30 mouse cellular contexts compared by ENCODE assay signal in genomic region chr16:10840018-10840417, GRCm38 (mm10). TPM values are rescaled to one million over a fixed set of nuclear protein-coding genes. Genes with fewer than 3 reads are reported as not detected.
A peak's percentile ranks its signal among the peaks of the same experiment; 100 is the strongest.
DNase-seq lines count a peak whose midpoint lies in the region; ATAC-seq and TF ChIP-seq lines count a peak whose summit lies in the region.
"Had no signal": no experiment of that assay in that cellular context is flagged by ENCODE, and none has a peak within 500 bp of the region (broad histone marks: within the 10 kb centered on the region; RNA-seq: fewer than 3 reads in every experiment).

No protein-coding gene starts in this region.

- no peak overlapping the region for H3K4me3 ChIP-seq in gastrocnemius, adult 2 months
- no peak overlapping the region for H3K4me3 ChIP-seq in heart, embryonic 15.5 days
- H3K4me3 ChIP-seq in limb, embryonic 12.5 days (replicated peaks): no peak overlapping the region
- no peak overlapping the region for H3K4me3 ChIP-seq in kidney, adult 2 months (ENCODE audit: insufficient read depth, low read depth, low read length)
- H3K4me3 ChIP-seq: embryonic facial prominence, embryonic 15.5 days; erythroblast, embryonic 14.5 days; forebrain, embryonic 10.5 days; hindbrain, embryonic 10.5 days had no signal

- intact Hi-C loops in gastrocnemius, adult 2 months (cut with DNase I): no loop called here

- H3K4me2 ChIP-seq in heart, embryonic 15.5 days: no peak overlapping the region
- H3K4me2 ChIP-seq in limb, embryonic 12.5 days: no peak overlapping the region
- H3K4me2 ChIP-seq: embryonic facial prominence, embryonic 15.5 days; heart, embryonic 11.5 days; hindbrain, embryonic 14.5 days had no signal

- no peak for TF ChIP-seq POLR2A in kidney, adult 2 months (IDR thresholded peaks at IDR 0.05; ENCODE audit: low read depth, low read length)

- no peaks in the 10 kb centered on the region for H3K27me3 ChIP-seq in heart, embryonic 15.5 days
- H3K27me3 ChIP-seq in limb, embryonic 12.5 days: no peaks in the 10 kb centered on the region
- H3K27me3 ChIP-seq in kidney, adult 2 months (replicated peaks; ENCODE audit: control insufficient read depth, insufficient read depth, low read length): no peaks in the 10 kb centered on the region
- H3K27me3 ChIP-seq: embryonic facial prominence, embryonic 15.5 days had no signal

- no peak overlapping the region for H3K9ac ChIP-seq in heart, embryonic 15.5 days
- H3K9ac ChIP-seq in limb, embryonic 12.5 days (replicated peaks): no peak overlapping the region
- H3K9ac ChIP-seq: embryonic facial prominence, embryonic 15.5 days; hindbrain, embryonic 14.5 days had no signal

- TF ChIP-seq CTCF in gastrocnemius, adult 2 months (IDR thresholded peaks at IDR 0.05): no peak
- TF ChIP-seq CTCF in kidney, adult 2 months (conservative IDR thresholded peaks at IDR 0.05; ENCODE audit: insufficient read depth, insufficient read length, low read depth, low read length): no peak

- H3K27ac ChIP-seq in gastrocnemius, adult 2 months: peak overlapping the region; percentile 80
- H3K27ac ChIP-seq in heart, embryonic 15.5 days: peak overlapping the region; percentile 82; the same call in 1 of the 2 replicates
- H3K27ac ChIP-seq in limb, embryonic 12.5 days: 0 out of 2 replicates have a peak overlapping the region, but pooled peaks have one; percentile 60
- H3K27ac ChIP-seq in kidney, adult 2 months (ENCODE audit: insufficient read depth, low read depth, low read length): no peak overlapping the region
- H3K27ac ChIP-seq: embryonic facial prominence, embryonic 15.5 days; forebrain, embryonic 10.5 days; hindbrain, embryonic 10.5 days; hindbrain, embryonic 14.5 days had no signal

- peaks cover 54% of the 10 kb centered on the region for H3K4me1 ChIP-seq in heart, embryonic 15.5 days (replicated peaks)
- peaks cover 55% of the 10 kb centered on the region for H3K4me1 ChIP-seq in limb, embryonic 12.5 days (replicated peaks)
- peaks cover 9% of the 10 kb centered on the region for H3K4me1 ChIP-seq in kidney, adult 2 months (ENCODE audit: control insufficient read depth, insufficient read depth, low read length)

- H3K36me3 ChIP-seq in heart, embryonic 15.5 days: no peaks in the 10 kb centered on the region
- H3K36me3 ChIP-seq in limb, embryonic 12.5 days: peaks cover 14% of the 10 kb centered on the region; the same call in 1 of the 2 replicates
- no peaks in the 10 kb centered on the region for H3K36me3 ChIP-seq in kidney, adult 2 months (ENCODE audit: control insufficient read depth, insufficient read depth, low read length)
- H3K36me3 ChIP-seq: embryonic facial prominence, embryonic 15.5 days had no signal

- WGBS in heart, embryonic 15.5 days: 74% methylated on average over 13 of the region's 14 CpGs
- 85% methylated on average over 7 of the region's 14 CpGs for WGBS in limb, embryonic 12.5 days
- WGBS in kidney, adult 2 months: 90% methylated on average over 13 of the region's 14 CpGs

- no peak for DNase-seq in gastrocnemius, adult 2 months
- no peak for DNase-seq in gastrocnemius, postnatal 4 days (ENCODE audit: low spot score in 2 of 2)
- no peak for DNase-seq in heart, adult 18-20 months
- peak; percentile 56 for DNase-seq in CD4-positive helper T cell, adult 2 months (ENCODE audit: low read depth, low spot score)
- no peak for DNase-seq in kidney, adult 2 months
- DNase-seq in adrenal gland, postnatal 14 days: no peak
- DNase-seq: adrenal gland, adult 8-10 months; cerebellum, adult 11 months; cerebellum, adult 8-10 months; cerebellum, postnatal 14 days; embryo, embryonic 11 days; gastrocnemius, postnatal 36 days had no signal

- no peaks in the 10 kb centered on the region for H3K9me3 ChIP-seq in heart, embryonic 15.5 days (replicated peaks)
- H3K9me3 ChIP-seq in limb, embryonic 12.5 days: no peaks in the 10 kb centered on the region
- H3K9me3 ChIP-seq: embryonic facial prominence, embryonic 15.5 days; forebrain, embryonic 10.5 days; G1E; hindbrain, embryonic 10.5 days had no signal

- no peak for ATAC-seq in heart, embryonic 15.5 days (replicated peaks; ENCODE audit: insufficient number of reproducible peaks, insufficient read depth, low FRiP score, low read depth)
- no peak for ATAC-seq in limb, embryonic 12.5 days (ENCODE audit: insufficient number of reproducible peaks, insufficient read depth, low FRiP score, low TSS enrichment, low read depth)
- ATAC-seq: forebrain, embryonic 14.5 days; intestine, embryonic 16.5 days had no signal

RNA-seq across cellular contexts. Expression of gene Rmi2, which starts 5.2 kb away (rescaled TPM):
- total RNA-seq in gastrocnemius, adult 2 months (2021): 1 to 10 TPM; 1.2 to 1.9 TPM
- total RNA-seq in gastrocnemius, postnatal 4 days (2021): 1 to 10 TPM; 1.6 to 1.8 TPM
- polyA plus RNA-seq in heart, embryonic 15.5 days (2015; fragmentation: Nextera tagmentation; extraction: Ambion mirVana): 2.1 and 3.5 TPM in 2 replicates
- total RNA-seq in heart, adult 18-20 months (2021): under 1 TPM; 0.27 to 0.33 TPM
- polyA plus RNA-seq in limb, embryonic 12.5 days (2016; fragmentation: Nextera tagmentation; extraction: Ambion mirVana): 5.1 and 5.6 TPM in 2 replicates
- polyA plus RNA-seq in kidney, adult 2 months (2012; rRNA removed): 0.10 and 0.27 TPM in 2 replicates
- 1.5 and 1.6 TPM in 2 replicates for total RNA-seq in adrenal gland, postnatal 14 days (2021)

RNA-seq across cellular contexts. Expression of gene Gm11172, which starts 27.3 kb away (rescaled TPM):
- not detected for total RNA-seq in gastrocnemius, adult 2 months (2021)
- not detected for total RNA-seq in gastrocnemius, postnatal 4 days (2021)
- not detected in 2 replicates for polyA plus RNA-seq in heart, embryonic 15.5 days (2015; fragmentation: Nextera tagmentation; extraction: Ambion mirVana)
- not detected for total RNA-seq in heart, adult 18-20 months (2021)
- polyA plus RNA-seq in limb, embryonic 12.5 days (2016; fragmentation: Nextera tagmentation; extraction: Ambion mirVana): not detected in 2 replicates
- polyA plus RNA-seq in kidney, adult 2 months (2012; rRNA removed): not detected in 2 replicates
- total RNA-seq in adrenal gland, postnatal 14 days (2021): not detected in 2 replicates
- total RNA-seq: adrenal gland, adult 8-10 months; adrenal gland, postnatal 4 days; common myeloid progenitor, adult 5-6 weeks; G1E; gastrocnemius, adult 8-10 months; gastrocnemius, postnatal 36 days; heart, postnatal 25 days had no signal
- polyA plus RNA-seq: brain, embryonic 14.5 days; C2C12; embryonic facial prominence, embryonic 11.5 days; embryonic facial prominence, embryonic 15.5 days; erythroblast, embryonic 14.5 days; forebrain, embryonic 10.5 days; forebrain, embryonic 14.5 days; G1E; heart, embryonic 11.5 days; hindbrain, embryonic 10.5 days; hindbrain, embryonic 14.5 days; intestine, embryonic 16.5 days had no signal

RNA-seq across cellular contexts. Expression of gene Prm1, which starts 34.4 kb away (rescaled TPM):
- not detected for total RNA-seq in gastrocnemius, adult 2 months (2021)
- not detected for total RNA-seq in gastrocnemius, postnatal 4 days (2021)
- polyA plus RNA-seq in heart, embryonic 15.5 days (2015; fragmentation: Nextera tagmentation; extraction: Ambion mirVana): 0.30 TPM in 1 of 2 replicates, not detected in the other
- not detected for total RNA-seq in heart, adult 18-20 months (2021)
- 0.51 TPM in 1 of 2 replicates, not detected in the other for polyA plus RNA-seq in limb, embryonic 12.5 days (2016; fragmentation: Nextera tagmentation; extraction: Ambion mirVana)
- 1.8 and 4.0 TPM in 2 replicates for polyA plus RNA-seq in kidney, adult 2 months (2012; rRNA removed)
- total RNA-seq in adrenal gland, postnatal 14 days (2021): not detected in 2 replicates
- total RNA-seq: adrenal gland, adult 8-10 months; adrenal gland, postnatal 4 days; common myeloid progenitor, adult 5-6 weeks; G1E; gastrocnemius, adult 8-10 months; gastrocnemius, postnatal 36 days; heart, postnatal 25 days had no signal
- polyA plus RNA-seq: brain, embryonic 14.5 days; C2C12; embryonic facial prominence, embryonic 11.5 days; embryonic facial prominence, embryonic 15.5 days; erythroblast, embryonic 14.5 days; forebrain, embryonic 10.5 days; forebrain, embryonic 14.5 days; G1E; heart, embryonic 11.5 days; hindbrain, embryonic 10.5 days; intestine, embryonic 16.5 days had no signal

RNA-seq across cellular contexts. Expression of gene Prm2, which starts 44.1 kb away (rescaled TPM):
- total RNA-seq in gastrocnemius, adult 2 months (2021): not detected
- total RNA-seq in gastrocnemius, postnatal 4 days (2021): not detected
- polyA plus RNA-seq in heart, embryonic 15.5 days (2015; fragmentation: Nextera tagmentation; extraction: Ambion mirVana): not detected in 2 replicates
- not detected for total RNA-seq in heart, adult 18-20 months (2021)
- not detected in 2 replicates for polyA plus RNA-seq in limb, embryonic 12.5 days (2016; fragmentation: Nextera tagmentation; extraction: Ambion mirVana)
- 1.8 and 5.4 TPM in 2 replicates for polyA plus RNA-seq in kidney, adult 2 months (2012; rRNA removed)
- total RNA-seq in adrenal gland, postnatal 14 days (2021): not detected in 2 replicates
- total RNA-seq: adrenal gland, adult 8-10 months; adrenal gland, postnatal 4 days; common myeloid progenitor, adult 5-6 weeks; gastrocnemius, adult 8-10 months; gastrocnemius, postnatal 36 days; heart, postnatal 25 days had no signal
- polyA plus RNA-seq: brain, embryonic 14.5 days; C2C12; embryonic facial prominence, embryonic 11.5 days; embryonic facial prominence, embryonic 15.5 days; erythroblast, embryonic 14.5 days; forebrain, embryonic 10.5 days; forebrain, embryonic 14.5 days; G1E; heart, embryonic 11.5 days; hindbrain, embryonic 10.5 days; hindbrain, embryonic 14.5 days; intestine, embryonic 16.5 days had no signal

RNA-seq across cellular contexts. Expression of gene Prm3, which starts 49.3 kb away (rescaled TPM):
- total RNA-seq in gastrocnemius, adult 2 months (2021): not detected
- not detected for total RNA-seq in gastrocnemius, postnatal 4 days (2021)
- polyA plus RNA-seq in heart, embryonic 15.5 days (2015; fragmentation: Nextera tagmentation; extraction: Ambion mirVana): not detected in 2 replicates
- not detected for total RNA-seq in heart, adult 18-20 months (2021)
- not detected in 2 replicates for polyA plus RNA-seq in limb, embryonic 12.5 days (2016; fragmentation: Nextera tagmentation; extraction: Ambion mirVana)
- not detected in 2 replicates for polyA plus RNA-seq in kidney, adult 2 months (2012; rRNA removed)
- total RNA-seq in adrenal gland, postnatal 14 days (2021): not detected in 2 replicates
- total RNA-seq: adrenal gland, adult 8-10 months; adrenal gland, postnatal 4 days; common myeloid progenitor, adult 5-6 weeks; G1E; gastrocnemius, adult 8-10 months; gastrocnemius, postnatal 36 days; heart, postnatal 25 days had no signal
- polyA plus RNA-seq: brain, embryonic 14.5 days; C2C12; embryonic facial prominence, embryonic 11.5 days; embryonic facial prominence, embryonic 15.5 days; erythroblast, embryonic 14.5 days; forebrain, embryonic 10.5 days; forebrain, embryonic 14.5 days; G1E; heart, embryonic 11.5 days; hindbrain, embryonic 10.5 days; hindbrain, embryonic 14.5 days; intestine, embryonic 16.5 days had no signal
